Mouse (Mus musculus) ES-CJ7 (cell line): Measurements from ENCODE around the gene Meox1.

Experiments used
- DNase-seq: peaks from one replicate; pipeline ENCODE4 v3.0.0; 2011; ENCODE audit warnings: low read depth, low spot score

Meox1 gene

DNA sequence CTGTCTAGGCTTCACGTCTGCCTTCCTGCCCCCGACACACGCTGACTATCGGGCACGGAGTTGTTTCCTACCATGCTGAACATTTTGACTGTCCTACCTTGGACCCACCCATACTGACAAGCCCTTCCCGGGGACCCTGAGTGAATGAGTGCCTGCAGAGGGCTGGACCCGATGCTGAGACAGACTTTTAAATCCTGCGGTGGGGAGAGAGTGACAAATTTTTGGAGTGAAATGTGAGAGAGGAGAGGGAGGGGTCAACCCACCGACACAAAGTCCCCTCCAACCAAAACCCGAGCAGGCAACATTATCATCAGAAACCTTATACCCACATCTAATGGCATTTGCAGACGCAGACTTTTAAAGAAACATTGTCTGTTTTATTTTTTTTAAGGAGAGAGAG, at the start of gene Meox1:
TSS of gene Meox1 (minus strand) at position 171 of the 400 bp plus-strand sequence.
- no peak for DNase-seq

DNA sequence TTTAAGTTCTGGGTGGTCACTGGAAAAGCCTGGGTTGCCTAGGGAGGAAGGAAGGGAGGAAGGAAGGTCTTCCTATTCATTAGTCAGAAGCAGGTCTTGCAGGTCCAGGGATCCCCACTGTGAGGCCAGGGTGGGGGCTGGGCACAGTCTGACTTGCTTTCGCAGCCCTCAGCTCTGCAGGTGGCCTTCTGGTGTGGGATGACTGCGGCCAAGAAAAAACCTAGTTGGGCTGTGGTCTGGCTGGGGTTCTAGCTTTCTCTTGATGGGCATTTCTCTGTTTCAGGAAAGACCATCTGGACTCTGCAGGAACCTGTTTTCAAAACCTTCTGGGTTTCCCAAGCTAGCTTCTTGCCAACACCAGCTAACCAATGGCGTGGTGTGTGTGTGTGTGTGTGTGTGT, 48.9 kb upstream of the Meox1 start:
- DNase-seq: peak; percentile 65

DNA sequence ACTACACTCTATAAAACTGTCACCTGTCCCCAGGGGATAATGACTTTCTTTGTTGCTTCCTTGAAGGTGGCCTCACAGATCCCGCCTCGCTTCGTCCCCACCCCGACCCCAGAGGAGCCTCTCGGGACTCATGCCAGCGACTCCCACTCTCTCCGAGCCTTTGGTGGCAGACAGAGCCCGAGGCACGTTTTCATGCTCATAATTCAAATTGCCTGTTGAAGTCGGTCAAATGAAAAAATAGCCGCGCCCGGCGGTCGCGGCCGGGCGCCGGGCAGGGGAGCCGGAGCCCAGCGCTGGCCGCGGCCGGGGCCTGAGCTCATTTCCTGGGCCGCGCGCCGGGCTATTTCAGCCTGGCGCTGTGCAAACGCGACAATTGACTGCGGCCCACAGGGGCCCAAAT, 42.9 kb upstream of the Meox1 start:
- DNase-seq: no peak

DNA sequence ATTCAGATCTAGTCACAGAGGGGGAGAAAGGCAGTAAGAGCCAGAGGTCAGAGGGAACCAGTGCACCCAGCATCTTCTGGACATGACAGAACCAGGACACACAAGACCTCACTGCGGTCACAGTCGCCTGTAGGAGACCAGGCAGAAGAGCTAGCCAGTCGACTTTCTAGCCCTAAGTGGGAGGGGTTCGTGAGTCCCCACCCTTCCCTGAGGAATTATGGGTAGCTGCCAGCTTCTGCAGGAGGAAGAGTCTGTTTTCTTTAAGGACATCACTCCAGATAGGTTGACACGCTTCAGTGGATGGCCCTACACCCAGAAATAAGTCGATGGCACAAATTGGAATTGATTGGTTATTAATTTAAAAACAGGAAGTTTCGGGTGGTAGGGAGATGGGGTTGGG, 42.2 kb upstream of the Meox1 start:
- DNase-seq: peak; percentile 59

- no peak for DNase-seq
These were observed 41.6 kb upstream of the Meox1 start for GRCm38 (mm10) chr11:101935743-101936142.

DNA sequence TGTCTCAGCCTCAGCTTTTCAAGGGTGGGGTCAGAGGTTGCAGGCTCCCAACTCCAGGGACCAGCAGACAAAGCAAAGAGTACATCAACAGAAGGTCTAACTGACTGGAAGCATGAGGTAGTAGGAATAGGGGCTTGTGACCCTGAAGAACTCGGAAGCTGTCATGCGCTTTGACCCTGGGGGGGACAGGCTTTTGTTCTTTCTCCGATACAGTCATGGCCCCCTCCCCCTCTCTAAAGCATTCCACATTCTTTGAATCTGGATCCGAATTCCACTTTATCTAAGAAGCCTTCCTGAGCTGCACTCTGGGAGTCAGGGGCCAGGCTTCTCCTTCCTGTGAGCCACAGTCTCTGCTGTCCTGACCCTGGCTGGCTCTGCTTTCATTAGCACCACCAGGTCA, 37.8 kb upstream of the Meox1 start:
- peak; percentile 28 for DNase-seq

DNA sequence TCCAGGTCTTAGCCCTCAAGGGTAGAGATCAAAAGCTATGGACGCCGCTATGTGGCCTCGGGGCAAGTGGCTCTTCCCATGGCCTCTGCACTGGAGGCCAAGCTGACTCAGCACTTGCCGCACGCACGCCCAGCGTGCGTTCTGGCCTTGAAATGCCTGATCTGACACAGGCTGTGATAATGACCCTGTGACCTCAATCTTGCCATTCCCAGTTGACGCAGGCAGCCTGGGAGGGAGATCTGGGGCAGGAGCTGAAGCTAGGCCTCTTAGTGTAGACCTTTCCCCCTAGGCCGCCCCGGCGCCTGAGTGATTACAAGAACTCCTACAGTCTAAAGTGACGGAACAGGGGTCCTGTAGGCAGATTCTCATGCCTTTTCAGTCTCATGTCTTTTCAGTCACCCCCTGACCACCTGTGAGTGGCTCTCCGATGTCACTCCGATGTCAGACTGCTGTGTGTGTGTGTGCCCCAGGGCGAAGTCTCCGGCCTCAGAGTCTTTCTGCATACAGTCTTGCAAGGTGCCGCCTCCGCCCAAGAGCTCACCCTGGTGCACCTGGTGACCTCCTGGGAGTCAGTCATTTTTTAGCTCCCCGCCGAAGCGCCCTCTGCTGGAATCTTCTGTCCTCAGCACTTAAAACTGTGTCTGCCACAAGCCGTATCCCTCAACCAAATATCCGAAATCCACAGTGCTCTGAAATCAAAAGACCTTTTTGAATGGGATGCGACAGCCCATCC, 34.0 kb upstream of the Meox1 start:
- DNase-seq: peak; percentile 90

DNA sequence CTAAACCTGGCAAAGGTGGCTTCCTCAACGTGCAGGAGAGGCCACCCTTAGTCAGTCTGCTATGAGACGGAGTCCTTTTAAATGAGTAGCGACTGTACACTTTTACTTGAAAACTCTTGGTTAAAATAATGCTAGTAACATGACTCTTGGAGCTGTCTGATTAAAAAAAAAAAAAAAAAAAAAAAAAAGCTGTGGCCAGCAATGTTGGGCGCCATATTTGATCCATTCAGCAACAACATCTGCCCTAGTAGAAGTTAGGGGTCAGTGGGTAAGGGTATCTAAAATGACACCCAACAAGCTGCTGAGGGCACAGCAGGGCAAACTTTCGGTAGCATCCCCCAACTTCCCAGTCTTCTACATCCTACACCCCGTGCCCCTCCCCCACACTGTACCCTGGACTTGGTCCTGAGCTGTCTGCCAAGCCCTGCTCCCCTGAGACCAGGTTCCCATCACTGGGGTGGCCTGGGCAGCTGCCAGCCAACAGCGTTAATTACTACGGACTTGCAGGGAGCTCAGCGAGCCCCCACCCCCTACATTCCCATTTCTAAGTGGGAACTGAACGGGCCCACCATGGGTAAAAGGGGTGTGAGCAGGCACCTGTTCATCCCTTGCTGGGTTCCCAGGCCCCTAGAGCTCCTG, 32.9 kb upstream of the Meox1 start:
- DNase-seq: no peak

DNA sequence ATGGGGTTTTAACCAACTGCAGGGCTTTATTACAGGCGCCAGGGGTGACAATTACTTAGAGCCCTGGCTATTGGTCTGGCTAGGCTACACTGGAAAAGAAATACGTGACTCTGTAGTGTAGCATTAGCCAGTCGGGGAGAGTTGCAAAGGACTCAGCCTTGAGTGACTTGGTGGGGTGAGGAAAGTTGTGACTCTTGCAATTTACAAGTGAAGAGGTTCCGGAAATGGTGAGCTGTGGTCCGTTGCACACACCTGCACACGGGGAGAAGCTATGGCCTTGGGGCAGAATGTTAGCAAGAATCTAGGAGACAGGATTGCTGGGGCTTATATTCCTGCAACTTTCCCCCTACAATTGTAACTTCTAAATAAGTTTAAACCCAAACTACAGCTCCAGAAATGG, 31.5 kb upstream of the Meox1 start:
- DNase-seq: peak; percentile 89

DNA sequence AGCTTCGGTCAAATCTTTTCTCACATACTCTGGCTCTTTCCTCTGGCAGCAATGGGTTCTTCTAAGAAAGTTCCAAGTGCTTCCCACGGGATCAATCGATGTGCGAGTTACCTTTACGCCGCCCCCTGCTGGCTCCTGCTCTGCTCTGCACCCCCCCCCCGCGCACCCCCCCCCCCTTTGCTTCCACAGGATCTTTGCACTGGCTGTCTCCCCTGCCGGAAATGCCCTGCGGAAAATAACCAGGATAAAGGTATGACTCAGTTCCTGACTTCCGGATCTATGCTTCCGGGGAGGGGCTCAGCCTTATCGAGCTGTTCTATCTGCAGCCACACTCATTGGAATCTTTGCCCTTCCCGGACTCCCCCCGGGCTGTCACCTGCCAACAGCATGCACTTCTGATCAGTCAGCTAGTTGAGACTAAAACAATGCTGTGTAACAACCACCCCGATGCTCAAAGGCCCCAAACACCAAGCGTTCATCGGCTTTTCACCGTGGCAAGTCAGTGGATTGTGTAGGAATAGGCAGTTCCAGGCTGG, 30.3 kb upstream of the Meox1 start:
- peak; percentile 64 for DNase-seq

- DNase-seq: no peak
These were observed 29.8 kb upstream of the Meox1 start for GRCm38 (mm10) chr11:101923988-101924387.

DNA sequence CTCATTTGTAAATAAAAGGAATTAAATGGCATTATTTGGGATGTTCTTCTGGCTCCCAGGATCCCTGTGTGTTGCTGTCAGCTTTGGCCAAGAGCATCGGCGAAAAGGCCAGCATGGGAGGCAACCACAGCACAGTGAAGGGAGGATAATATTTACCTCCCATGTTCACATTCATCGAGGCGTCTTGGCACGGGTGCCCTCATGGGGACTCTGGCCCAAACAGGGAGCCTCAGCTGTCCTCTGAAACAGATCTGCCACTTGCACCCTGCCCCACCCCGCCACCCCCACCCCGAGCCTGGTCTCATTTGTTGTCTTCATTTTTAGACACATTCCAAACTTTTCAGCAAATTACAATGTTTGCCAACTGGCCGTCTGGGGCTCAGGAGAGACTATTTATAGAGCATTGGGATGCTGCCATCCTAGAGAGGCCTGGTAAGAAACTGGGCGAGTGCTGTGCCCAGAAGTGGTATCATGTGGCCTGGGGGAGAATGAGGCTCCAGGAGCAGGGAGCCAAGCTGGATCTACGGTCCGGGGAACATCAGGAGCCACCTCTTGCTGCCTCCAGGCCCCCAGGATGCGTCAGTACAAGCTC, 27.3 kb upstream of the Meox1 start:
- no peak for DNase-seq

- DNase-seq: peak; percentile 71
These were observed 25.5 kb upstream of the Meox1 start for GRCm38 (mm10) chr11:101919660-101920059.

DNA sequence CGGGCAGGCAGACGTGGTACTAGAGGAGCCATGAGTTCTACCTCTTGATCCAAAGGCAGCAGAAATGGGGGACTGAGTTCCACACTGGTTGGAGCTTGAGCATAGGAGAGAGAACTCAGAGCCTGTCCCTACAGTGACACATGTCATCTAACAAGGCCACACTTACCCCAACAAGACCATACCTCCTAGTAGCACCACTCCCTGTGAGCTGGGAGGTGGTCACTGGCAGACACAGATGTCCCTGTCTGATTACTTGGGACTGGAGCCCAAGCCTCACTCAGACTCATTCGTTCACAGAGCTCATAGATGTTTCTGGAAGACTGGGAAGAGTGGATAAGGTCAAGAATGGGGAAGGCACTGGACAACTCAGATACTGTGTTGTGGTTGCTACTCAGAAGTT, 24.4 kb upstream of the Meox1 start:
- DNase-seq: no peak

GRCm38 (mm10) chr11:101916772-101917171, 22.6 kb upstream of the Meox1 start:
- no peak for DNase-seq

- no peak for DNase-seq
These were observed 19.4 kb upstream of the Meox1 start for GRCm38 (mm10) chr11:101913591-101913990.

GRCm38 (mm10) chr11:101911855-101912579, 17.8 kb upstream of the Meox1 start:
- peak; percentile 68 for DNase-seq

GRCm38 (mm10) chr11:101910230-101910946, 16.2 kb upstream of the Meox1 start:
- peak; percentile 88 for DNase-seq

GRCm38 (mm10) chr11:101908777-101909176, 14.6 kb upstream of the Meox1 start:
- no peak for DNase-seq

GRCm38 (mm10) chr11:101905115-101905514, 10.9 kb upstream of the Meox1 start:
- peak; percentile 79 for DNase-seq

GRCm38 (mm10) chr11:101901309-101901708, 7.1 kb upstream of the Meox1 start:
- no peak for DNase-seq
